Mouse (Mus musculus) embryonic stem cell, embryonic (primary cell): ENCODE results near the gene Bbx.

Experiments used
- CTCF ChIA-PET, 4 experiments: fragments of 300-600 bp in 2 of 4; fragments of 350-600 bp in 2 of 4; sonication (Branson Sonifier 250); formaldehyde crosslinking; loops; one replicate each; lab custom pipeline; 2022; ENCODE audit warnings: inconsistent platforms in 2 of 4; lab: Charles Lee
- POLR2A ChIA-PET, 4 experiments: fragments of 300-600 bp in 2 of 4; fragments of 350-600 bp in 2 of 4; sonication (Branson Sonifier 250); formaldehyde crosslinking; loops; one replicate each; lab custom pipeline; 2022; ENCODE audit warnings: antibody characterized with exemption in 4 of 4, inconsistent platforms in 1 of 4; lab: Charles Lee

Bbx gene

DNA sequence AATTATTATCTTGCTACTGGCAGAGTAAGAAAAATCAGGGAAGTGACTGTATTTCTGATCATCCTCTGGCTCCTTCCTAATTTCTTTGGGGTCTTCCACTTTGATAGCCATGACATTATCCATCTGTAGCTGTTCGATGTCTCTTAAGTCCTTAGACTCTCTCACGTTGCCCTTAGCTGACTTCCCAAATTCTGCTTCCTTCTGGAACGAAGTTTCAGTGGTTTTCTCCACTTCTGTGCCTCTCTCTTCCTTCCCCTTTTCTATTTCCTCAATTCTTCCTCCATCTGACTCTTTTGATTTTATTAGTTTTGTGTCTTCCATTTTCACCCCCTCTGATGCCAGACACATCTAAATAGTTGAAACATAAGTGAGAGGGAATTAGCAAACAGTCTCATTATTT lies 207.2 kb downstream of the Bbx start:
- ChIA-PET CTCF (no interaction called here), POLR2A (no interaction called here)

- POLR2A ChIA-PET: no interaction called here
Observed at GRCm38 (mm10) chr16:50220734-50221501, 211.3 kb downstream of the Bbx start.

DNA sequence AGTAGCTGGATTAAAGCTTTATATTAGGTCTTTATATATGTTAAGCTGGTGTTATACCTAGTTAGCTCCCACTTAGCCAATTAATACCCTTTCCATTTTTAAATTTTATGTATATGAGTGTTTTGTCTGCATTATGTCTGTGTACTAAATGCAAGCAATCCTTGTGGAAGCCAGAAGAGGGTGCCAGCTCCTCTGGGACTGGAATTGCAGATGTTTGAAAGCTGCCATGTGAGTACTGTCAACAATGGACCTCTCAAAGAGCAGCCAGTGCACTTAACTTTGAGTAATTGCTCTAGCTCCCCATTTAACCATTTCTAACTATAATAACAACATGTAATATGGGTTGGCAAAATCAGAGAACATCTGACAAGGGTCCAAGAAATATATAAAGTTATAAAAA lies 215.1 kb downstream of the Bbx start:
- CTCF ChIA-PET: interaction anchor here in 1 of 4 experiments (0.8 to 1.1 kb wide), 2 partner anchors 11 to 16 kb away, joined by 3 read pairs; no protein-coding TSS in a partner anchor
- POLR2A ChIA-PET: interaction anchor here in 1 of 4 experiments (0.6 kb wide), 1 partner anchor 549 kb away, joined by 3 read pairs; no protein-coding TSS in a partner anchor

More at GRCm38 (mm10) chr16:50220734-50221501, 211.3 kb downstream of the Bbx start:
- CTCF ChIA-PET: no interaction called here

DNA sequence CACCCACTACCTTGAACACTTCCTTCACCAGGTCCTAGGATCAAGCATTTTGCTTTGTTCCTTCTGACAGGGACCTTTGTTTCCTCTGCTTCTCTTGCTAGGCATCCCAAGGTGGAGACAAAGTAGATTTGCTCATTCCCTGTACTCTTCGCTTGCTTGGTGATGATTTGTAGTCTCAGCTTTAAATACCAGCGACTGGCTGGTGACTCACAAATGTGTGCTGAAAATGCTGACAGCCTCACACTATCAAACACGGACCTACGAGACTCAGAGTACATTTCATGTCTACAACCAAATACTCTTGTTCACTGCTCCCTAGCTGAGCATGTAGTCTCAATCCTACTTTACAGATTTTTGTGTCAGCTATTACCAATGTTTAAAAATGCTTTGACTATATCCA lies 220.5 kb downstream of the Bbx start:
- POLR2A ChIA-PET: interaction anchor here in 2 of 4 experiments (0.6 to 1.7 kb wide), 2 partner anchors 12 to 156 kb away, joined by 4 read pairs; no protein-coding TSS in a partner anchor
- CTCF ChIA-PET: interaction anchor here in 2 of 4 experiments (1.4 to 2.0 kb wide), 2 partner anchors 10 kb away, joined by 3 to 12 read pairs; no protein-coding TSS in a partner anchor

DNA sequence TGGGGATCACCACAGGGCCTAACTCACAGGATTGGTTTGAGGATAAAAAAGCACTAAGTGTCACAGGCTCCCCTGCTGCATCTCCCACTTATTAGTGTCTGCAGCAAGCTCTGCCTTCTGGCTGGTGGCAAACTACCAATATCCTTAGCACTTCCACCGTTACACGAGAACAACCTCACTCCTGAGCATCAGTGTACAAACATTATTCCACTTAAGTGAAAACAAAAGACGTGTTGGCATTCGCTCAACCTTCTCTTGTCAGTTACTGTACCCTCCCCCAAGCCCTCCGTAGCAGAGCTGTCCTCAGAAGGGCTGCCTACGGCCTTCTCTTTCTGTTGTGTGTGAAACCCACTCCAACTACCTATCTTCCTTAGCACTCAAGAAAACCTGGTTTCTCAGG lies 221.0 kb downstream of the Bbx start:
- CTCF ChIA-PET: interaction anchor here in 2 of 4 experiments (0.6 to 2.0 kb wide), 3 partner anchors 9 to 537 kb away, joined by 3 to 12 read pairs (median 3); no protein-coding TSS in a partner anchor
- POLR2A ChIA-PET: interaction anchor here in 2 of 4 experiments (0.6 to 1.7 kb wide), 2 partner anchors 11 to 155 kb away, joined by 4 read pairs; no protein-coding TSS in a partner anchor

GRCm38 (mm10) chr16:50210742-50211141 lies 221.4 kb downstream of the Bbx start:
- ChIA-PET POLR2A (interaction anchor here in 1 of 4 experiments (1.7 kb wide), 1 partner anchor 11 kb away, joined by 4 read pairs; no protein-coding TSS in a partner anchor), CTCF (interaction anchor here in 2 of 4 experiments (0.6 to 2.0 kb wide), 3 partner anchors 9 to 537 kb away, joined by 3 to 12 read pairs (median 3); no protein-coding TSS in a partner anchor)

- ChIA-PET CTCF (no interaction called here), POLR2A (no interaction called here)
Observed at GRCm38 (mm10) chr16:50204944-50205343, 227.2 kb downstream of the Bbx start.

DNA sequence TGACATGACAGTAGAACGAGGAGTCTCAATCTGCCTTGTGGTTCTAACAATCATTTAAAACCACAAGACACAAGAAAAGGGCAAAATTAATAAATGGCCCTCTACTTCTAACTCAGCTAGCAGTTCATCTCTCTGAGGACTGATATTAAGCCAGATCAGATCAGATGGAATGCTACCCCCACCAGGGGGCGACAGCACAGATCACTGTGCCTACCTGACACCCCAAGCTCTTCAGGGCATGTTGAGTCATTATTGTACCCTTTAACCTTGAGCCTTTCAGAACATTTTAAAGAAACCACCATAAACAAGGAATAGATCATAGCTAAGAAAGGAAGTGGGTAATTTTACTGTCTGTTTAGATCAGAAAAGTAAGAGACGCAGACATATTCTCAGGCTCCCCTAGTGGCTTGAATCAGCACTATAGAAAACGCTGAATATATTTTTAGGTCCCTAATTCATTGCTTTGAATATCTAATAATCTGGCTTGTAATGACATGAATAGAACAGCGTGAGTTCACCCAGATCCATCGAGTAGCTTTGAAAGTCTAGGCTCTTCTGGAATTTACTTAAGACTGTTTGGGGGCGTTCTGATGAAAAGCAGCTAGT lies 230.5 kb downstream of the Bbx start:
- POLR2A ChIA-PET: no interaction called here
- CTCF ChIA-PET: interaction anchor here (0.5 to 1.5 kb wide), 24 partner anchors 9 to 555 kb away, joined by 3 to 12 read pairs (median 3); no protein-coding TSS in a partner anchor

- POLR2A ChIA-PET: interaction anchor here in 1 of 4 experiments (0.9 kb wide), 1 partner anchor 11 kb away, joined by 4 read pairs; no protein-coding TSS in a partner anchor
- CTCF ChIA-PET: no interaction called here
Observed at GRCm38 (mm10) chr16:50200214-50200613, 232.0 kb downstream of the Bbx start.

DNA sequence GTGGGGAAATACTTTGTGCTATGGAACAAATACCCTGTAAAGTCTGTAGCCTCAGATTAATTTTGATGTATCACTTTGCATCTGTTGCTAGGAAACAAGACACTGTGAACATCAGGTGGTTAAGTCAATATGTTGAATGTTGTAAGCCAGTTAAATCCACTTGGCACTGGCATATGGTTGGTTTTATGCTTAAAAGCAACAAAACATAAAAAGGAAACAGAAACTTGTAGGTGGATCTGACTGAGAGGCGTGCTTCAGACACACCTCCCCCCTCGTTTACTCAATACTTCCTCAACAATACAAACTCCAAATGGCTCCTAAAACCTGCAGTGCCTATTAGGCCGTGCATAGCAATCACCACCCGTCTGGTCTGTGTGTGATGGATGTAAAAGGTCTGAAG lies 236.1 kb downstream of the Bbx start:
- POLR2A ChIA-PET: no interaction called here
- CTCF ChIA-PET: no interaction called here

GRCm38 (mm10) chr16:50192626-50193025 lies 239.6 kb downstream of the Bbx start:
- ChIA-PET CTCF (interaction anchor here in 1 of 4 experiments (1.0 kb wide), 1 partner anchor 9 kb away, joined by 3 read pairs; no protein-coding TSS in a partner anchor), POLR2A (no interaction called here)

DNA sequence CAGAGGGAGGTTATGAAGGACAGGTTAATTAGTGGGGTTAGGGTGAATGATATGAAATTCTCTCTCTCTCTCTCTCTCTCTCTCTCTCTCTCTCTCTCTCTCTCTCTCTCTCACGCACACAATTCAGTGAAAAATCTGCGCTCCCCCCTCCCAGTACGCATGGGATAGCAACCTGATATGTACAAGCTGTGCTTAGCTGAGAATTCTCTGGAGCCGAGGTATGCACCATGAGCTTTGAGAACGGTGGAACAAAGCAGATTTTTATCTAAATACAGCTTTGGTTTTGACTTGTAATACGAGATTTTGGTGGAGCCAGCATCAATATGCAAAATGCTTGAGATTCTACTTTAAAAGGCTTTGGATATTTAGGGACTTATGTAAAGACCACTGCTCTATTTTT lies 243.1 kb downstream of the Bbx start:
- ChIA-PET CTCF (interaction anchor here in 3 of 4 experiments (0.7 to 1.5 kb wide), 3 partner anchors 12 to 99 kb away, joined by 6 to 9 read pairs (median 7); no protein-coding TSS in a partner anchor), POLR2A (interaction anchor here in 2 of 4 experiments (0.6 to 0.7 kb wide), 3 partner anchors 75 to 682 kb away, joined by 3 to 5 read pairs (median 3); no protein-coding TSS in a partner anchor)

DNA sequence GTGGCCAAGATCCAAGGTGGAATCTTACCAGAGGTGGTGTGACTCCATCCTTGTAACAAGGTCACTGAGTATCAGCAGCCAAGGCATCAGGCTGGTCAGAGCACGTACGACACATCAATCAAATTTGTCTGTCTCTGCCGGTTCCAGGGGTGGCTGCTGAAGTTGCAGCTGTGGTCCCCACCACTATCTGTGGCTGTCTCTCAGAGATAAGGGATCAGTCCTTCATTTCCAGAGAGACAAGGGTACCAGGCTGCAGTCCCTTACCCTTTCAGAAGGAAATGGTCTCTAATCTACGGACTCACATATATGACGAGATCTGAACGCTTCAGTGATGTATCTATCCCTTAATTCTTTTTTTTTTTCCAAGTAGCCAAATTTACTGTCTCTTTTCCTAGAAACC lies 245.6 kb downstream of the Bbx start:
- POLR2A ChIA-PET: interaction anchor here in 1 of 4 experiments (1.3 kb wide), 1 partner anchor 11 kb away, joined by 3 read pairs; no protein-coding TSS in a partner anchor
- CTCF ChIA-PET: no interaction called here

DNA sequence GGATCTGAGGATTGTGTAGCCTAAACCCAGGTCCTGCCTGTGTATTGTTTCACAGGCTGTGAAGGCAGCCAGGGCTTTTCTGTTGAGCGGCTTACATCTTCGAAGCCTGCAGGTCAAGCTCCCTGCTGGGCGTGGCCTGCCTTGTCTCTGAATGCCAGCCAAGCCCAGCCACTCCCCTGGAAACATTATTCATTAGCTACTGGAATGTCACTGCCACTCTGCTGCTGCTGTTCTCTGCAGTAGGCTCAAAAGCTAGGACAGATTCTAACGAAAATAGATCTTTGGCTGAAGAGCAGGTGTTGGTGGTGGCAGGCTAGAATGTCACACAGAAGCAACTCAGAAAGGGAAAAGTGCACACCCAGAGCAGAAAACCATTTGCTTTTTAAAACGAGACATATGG lies 247.1 kb downstream of the Bbx start:
- ChIA-PET CTCF (interaction anchor here in 3 of 4 experiments (0.5 to 1.9 kb wide), 3 partner anchors 16 to 190 kb away, joined by 3 to 6 read pairs (median 4); no protein-coding TSS in a partner anchor), POLR2A (interaction anchor here in 3 of 4 experiments (0.6 to 1.3 kb wide), 3 partner anchors 12 to 486 kb away, joined by 3 to 4 read pairs (median 4); partner anchors contain the start of gene Ift57 (in 1 of the 3))

GRCm38 (mm10) chr16:50182988-50183387 lies 249.2 kb downstream of the Bbx start:
- POLR2A ChIA-PET: no interaction called here

DNA sequence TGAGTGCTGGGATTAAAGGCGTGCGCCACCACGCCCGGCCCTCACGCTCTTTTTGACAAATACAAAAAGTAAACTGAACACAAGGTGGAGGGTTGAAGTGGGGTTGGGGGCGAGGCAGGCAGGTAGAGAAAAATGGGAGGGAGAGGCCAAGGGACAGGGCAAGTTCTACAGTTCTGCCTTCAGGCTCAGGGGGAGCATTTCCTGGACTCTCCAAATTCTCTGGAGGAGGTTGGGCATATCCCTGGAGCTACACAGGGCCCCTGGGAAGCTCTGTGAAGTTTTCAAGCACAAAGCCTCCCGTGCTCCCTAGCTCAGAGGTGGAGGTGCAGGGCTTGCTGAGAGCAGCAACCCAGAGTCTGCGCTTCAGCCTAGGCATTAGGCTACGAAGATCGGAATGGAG lies 249.6 kb downstream of the Bbx start:
- ChIA-PET POLR2A (no interaction called here), CTCF (no interaction called here)

More at GRCm38 (mm10) chr16:50182988-50183387, 249.2 kb downstream of the Bbx start:
- CTCF ChIA-PET: no interaction called here

- ChIA-PET POLR2A (interaction anchor here in 1 of 4 experiments (0.9 to 1.7 kb wide), 2 partner anchors 12 to 17 kb away, joined by 3 to 4 read pairs; no protein-coding TSS in a partner anchor), CTCF (interaction anchor here in 1 of 4 experiments (1.1 kb wide), 1 partner anchor 9 kb away, joined by 4 read pairs; no protein-coding TSS in a partner anchor)
Observed at GRCm38 (mm10) chr16:50172760-50173159, 259.4 kb downstream of the Bbx start.

GRCm38 (mm10) chr16:50170812-50171211 lies 261.4 kb downstream of the Bbx start:
- ChIA-PET POLR2A (no interaction called here), CTCF (no interaction called here)

- POLR2A ChIA-PET: no interaction called here
- CTCF ChIA-PET: interaction anchor here in 2 of 4 experiments (0.6 to 1.2 kb wide), 2 partner anchors 97 to 588 kb away, joined by 3 to 5 read pairs; no protein-coding TSS in a partner anchor
Observed at GRCm38 (mm10) chr16:50167983-50168299, 264.2 kb downstream of the Bbx start.
